Mouse (Mus musculus) neural tube, embryonic 10.5 days (tissue): ENCODE data around the gene 9030612E09Rik.

ENCODE experiments used
- DNase-seq: peaks from one replicate; pipeline ENCODE4 v3.0.0-alpha.2; 2017; ENCODE audit warnings: low spot score; ENCODE audit errors: extremely low spot score

Gene 9030612E09Rik

DNA sequence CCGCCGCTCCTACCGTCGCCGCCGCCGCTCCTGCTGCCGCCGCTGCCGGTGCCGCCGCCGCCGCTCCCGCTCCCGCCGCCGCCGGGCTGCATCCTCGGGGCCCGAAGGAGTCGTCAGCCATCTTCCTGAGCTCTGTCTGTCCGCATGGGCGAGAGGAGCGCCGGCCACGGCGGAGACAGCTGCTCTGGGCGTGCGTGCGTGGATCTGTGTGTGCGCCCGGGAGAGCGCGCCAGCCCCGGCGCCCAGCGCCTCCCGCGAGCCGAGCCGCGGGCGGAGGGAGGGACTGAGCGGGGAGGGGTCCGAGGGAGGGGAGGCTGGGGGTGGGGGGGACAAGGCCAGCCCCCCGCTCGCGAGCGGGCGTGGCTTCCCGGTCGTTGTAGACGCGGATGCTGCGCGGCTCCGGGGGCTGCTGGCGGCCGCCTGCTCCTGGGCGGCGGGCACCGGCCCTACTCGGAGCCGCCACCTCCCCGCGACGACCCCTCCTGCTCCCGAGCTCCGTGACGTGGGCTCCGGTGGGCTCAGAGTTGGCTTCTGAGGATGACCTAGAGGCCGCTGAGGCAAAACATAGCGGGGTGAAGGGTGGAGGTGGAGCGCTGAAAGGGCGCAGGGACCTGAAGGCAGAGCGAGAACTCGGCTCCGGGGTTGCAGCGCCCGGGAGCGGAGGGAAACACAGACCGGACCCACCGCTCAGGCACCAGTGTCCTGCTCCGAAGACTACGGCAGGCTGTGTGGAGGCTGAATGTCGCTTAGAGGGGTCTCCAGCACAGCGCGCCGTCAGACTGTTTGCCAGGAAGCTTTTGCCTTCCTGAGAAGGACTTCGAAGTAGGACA is at the start of gene 9030612E09Rik, which contains the start of gene Sobp:
Gene 9030612E09Rik, plus strand, starts transcription at position 379 of the 830 bp plus-strand sequence.
Gene Sobp, minus strand, starts transcription at position 205 of the 830 bp plus-strand sequence.
- peak; percentile 84 for DNase-seq

DNA sequence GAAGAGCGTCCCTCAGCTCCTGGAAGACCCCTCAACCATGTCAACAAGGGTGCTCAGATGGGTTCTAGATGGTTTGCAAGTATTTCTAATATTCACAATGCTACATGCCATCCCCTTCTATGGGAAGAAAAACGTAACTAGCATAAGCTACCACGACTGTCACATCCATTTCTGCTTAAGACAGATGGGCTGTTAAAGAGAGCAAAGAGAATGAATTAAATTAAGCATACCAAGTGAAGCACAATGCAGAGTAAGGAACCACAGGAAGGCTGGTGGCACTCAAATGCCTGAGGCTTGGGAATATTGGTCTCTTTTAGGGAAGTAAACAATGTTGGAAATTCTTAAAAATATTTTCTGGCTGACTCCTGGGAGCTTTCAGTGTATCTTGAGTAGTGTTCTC is 45.8 kb upstream of the 9030612E09Rik start:
- DNase-seq = no peak

DNA sequence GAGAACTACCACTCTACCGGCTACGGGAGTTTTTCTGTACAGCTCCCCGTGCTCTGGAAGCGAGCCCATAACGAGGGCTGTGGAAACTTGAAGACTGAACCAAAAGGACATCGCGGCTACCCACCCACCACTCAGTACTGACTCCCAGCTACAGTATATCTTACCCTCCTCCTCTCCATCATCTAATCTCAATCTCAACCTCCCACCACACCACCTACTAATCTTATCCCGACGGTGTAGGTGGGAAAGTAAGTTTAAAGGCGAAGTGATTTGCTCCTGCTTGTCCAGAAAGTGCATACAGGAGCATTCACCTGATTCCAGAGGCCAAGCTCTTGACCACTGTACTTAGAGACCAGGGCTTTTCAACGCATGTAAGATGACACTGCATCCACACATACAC is 40.5 kb upstream of the 9030612E09Rik start:
- no peak for DNase-seq

DNA sequence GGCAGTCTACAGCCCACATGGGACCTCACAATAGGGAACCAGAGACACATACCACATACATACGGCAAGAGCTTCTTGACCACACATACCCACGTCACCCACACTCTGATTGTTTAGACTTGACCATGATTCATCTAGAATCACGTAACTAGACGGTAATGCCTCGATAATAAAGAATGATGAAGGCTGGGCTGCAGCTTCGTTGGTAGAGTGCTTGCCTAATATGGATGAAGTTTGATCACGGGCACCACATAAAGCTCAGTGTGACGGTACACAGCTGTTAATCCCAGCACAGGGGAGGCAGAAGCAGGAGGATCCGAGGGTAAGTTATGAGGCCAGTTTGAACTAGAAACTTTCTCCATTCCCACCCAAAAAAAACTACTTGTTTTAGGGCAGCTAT is 31.3 kb upstream of the 9030612E09Rik start:
- no peak for DNase-seq

DNA sequence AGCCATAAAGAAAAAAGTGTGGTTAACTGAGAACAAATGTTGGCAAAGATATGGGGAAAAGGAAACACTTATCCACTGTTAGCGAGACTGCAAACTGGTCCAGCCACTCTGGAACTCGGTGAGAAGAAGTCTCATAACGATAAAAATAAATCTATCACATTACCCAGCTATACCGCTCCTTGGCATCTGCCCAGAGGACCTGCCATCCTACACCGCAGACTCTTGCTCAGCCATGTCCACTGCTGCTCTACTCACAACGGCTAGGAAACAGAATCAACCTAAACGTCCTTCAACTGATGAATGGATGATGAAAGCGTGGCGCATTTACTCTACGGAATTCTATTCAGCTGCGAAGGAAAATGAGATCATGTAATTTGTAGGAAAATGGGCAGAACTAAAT is 26.0 kb upstream of the 9030612E09Rik start:
- DNase-seq = no peak

DNA sequence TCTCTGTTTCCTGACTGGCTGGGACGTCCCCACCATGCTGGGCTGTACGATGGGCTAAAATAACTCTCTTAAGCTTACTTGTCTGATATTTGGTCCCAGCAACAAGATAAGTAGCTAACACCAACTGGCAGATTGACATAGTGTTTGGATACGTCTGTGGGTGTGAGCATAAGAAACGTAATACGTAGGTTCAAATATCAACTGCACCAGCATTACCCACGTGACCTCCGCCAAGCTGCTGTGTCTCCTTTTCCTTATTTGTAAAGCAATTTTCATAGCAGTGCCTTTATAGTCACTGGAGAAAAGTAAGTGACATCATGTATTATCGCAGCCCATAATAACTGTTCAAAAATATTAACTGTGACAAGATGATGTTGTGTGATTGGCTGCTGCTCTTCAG is 21.9 kb upstream of the 9030612E09Rik start:
- no peak for DNase-seq

DNA sequence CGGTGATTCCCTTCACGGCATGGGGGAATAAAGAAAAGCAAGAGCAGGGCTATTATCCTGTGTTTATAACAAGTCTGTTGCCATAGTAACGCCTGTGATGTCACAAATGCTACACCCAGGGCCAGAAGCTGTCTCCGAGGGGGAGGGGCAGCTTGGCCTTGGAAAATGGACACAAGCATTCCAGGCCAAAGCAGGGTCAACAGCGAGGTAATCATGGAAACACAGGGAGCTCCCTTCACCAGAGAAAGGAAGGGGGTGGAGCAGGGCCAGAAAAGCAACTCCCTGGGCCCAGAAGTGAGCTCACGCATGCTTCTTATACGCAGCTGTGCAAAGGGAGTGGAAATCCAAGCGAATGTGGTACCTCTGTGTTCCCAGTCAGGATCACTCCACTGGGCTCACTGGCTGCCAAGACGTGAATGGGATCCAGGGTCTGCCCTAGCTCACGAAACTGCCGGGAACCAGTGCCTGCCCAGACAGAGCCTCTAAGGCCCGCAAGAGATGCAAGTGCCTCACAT is 19.4 kb upstream of the 9030612E09Rik start:
- DNase-seq = peak; percentile 84

DNA sequence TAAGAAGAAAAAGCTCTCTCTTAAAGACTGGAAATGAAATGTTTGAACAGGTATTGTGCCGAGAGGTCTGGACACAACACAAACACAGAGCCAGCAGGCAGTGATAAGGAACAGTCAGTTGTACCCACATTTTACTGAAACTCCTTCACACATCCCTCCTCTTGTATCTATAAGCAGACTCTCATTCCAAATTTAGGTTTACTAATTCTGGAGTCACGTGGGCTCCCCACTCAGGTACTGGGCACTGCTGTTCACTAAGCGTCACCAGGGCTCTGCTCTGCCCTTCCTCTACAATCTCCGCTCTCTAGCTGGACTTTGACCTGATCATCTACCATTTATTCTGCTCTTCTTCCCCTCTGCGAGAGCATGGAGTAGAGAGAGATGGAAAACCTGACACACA is 15.6 kb upstream of the 9030612E09Rik start:
- DNase-seq = no peak

DNA sequence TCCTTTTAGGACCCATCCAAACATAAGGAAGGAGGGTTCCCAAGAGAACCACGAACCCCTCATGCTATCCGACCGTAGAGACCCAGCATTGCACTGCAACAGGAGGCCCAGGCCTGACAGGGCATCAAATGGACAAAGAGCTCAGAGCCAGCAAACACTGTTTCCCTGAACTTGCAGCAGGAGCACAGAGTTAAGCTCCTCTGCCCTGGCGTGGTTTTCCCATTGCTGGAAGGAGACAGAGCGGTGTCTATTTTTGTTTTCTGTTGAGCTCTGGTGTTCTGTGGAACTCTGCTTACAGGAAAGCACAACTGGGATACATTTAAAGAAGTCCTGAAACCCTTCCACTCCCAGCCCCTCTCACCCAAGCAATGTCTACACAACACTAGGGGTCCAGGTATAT is 15.2 kb upstream of the 9030612E09Rik start:
- no peak for DNase-seq

DNA sequence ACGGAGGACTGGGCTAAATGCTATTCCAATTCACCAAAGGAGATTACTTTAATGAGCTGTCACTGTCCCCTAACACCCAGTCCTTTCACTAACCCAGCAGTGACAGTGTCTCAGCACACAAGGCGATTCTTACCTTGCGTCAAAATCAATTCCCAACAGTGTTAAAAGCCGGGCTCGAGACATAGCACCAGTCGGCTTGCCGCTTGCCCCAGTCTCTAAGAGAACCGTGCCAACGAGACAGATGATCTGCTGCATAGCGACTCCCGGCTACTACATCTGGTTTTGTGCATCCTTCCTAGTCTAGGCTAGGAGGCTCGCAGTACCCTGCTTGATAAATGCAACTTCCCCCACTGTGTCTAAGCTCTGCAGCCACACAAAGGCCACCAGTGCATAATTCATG is 12.2 kb upstream of the 9030612E09Rik start:
- DNase-seq = peak; percentile 37

DNA sequence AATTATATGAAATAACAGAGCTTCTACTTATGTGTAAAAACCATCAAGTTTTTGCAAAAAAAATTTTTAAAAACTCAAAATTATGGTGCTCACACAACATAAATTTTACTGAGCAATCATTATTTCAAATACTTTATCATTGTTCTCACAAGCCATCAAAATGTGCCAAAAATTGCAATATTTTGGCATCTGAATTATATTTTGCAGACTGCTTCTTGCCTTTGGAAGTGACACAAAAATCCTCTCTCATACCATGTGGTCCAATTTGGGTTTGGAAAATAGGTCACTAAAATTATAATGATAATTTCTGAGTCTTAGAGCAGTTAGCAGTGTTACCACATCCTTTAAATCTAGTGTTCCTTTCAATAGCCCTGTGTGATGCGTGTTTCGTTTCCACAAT is 10.1 kb upstream of the 9030612E09Rik start:
- no peak for DNase-seq

DNA sequence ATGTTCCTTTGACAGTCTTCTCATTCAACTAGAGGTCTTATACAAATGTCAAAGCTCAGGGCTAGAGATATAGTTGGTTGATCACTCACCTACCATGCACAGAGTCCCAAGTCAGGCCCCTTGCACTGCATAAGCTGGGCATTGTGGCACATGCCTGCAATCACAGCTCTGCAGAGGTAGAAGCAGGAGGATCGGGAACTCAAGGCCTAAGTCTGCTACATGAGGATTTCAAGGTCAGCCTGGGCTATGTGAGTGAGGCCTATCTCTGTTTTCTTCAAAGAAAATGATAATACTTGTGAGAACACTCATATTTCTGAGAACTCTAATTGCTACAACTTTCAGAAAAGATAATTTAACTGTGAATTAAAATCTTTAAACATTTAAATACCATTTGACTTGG is 8.4 kb upstream of the 9030612E09Rik start:
- no peak for DNase-seq

DNA sequence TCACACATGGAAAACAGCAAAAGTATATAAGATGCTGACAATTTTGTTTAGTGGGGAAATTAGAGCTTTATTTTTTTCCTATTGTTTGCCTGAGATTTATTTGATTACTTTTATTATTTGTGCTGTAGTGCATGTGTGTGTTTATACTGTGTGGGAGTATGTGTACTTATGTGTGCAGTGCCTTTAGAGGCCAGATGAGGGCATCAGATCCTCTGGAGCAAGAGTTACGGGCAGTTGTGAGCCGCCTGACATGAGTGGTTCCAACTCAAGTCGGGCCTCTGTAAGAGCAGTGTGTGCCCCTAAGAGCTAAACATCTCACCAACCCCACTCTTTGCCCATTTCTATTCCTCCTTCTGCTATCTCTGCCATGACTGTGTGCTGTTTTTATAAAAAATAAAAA is 7.7 kb upstream of the 9030612E09Rik start:
- no peak for DNase-seq

DNA sequence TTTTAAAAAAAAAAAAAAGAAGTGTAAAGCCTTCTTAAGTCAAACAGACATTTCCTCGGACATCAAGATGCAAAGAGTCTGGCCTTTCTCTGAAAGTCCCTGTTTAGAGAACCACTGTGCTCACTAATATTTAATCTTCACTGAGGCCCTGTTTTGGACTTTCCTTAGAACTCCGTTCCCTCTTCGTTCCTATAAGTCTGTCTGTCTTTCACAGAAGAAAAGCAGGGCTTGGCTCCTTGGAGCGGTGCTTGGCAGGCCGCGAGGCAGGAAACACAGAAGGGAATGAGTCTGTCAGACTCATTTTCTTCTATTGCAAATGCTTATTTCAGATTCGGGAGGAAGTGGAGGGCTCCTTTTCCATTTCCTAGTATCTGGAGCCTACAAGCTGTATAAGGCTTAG is 5.7 kb upstream of the 9030612E09Rik start:
- DNase-seq = no peak

DNA sequence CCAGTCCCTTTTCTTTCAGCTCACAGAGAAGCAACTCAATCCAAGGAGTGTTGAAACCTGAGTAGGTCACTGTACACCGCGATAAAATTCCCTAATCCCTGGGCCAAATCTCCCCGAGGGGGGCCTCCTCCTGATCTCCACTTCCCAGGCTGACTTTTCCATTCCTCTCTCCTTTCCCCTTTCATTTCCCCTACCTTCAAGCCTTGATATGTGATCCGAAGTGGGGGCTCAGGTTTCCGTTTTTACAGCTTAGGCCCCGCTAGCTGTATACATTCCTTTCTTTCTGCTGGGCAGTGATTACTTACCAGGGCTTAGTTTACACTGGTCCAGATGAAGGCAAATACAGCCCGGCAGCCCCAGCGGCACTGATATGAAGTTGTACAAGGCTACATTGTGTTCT is 3.4 kb upstream of the 9030612E09Rik start:
- peak; percentile 43 for DNase-seq

DNA sequence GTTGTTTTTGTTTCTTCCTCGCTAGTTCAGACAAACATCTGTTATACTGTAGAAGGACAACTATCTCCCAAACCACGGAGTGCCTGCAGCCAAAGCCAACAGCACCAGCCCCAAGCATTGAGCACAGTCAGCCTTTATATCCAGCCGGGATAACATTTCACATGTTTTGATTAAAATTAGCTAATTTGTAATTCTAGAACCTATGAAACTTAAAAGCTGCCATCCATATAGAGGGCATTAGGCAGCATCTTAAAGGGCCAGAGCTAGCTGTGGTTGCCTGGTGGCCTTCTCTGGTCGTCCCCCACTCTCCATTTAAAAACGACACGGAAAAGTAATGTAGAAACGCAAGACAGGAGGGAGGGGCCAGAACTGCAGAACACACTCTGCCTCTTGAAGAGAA is 2.4 kb upstream of the 9030612E09Rik start:
- no peak for DNase-seq

DNA sequence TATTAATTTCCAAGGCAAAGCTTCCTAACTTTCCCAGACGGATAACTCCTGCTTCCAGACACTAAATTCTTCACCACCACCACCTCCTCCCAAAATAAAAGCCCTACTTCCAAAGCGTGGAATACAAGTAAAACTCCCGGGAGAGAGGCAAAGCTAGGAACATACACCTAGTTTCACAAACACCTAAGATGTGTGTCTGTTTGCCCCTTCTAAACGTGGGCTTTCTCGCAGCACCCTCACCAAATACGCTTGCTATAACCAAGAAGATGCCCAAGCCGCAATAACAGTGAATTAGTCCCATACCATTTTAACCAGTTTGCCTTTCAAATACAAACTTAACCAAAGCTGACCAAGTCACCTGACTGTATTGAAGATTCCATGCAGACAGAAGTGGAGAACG is 1.9 kb upstream of the 9030612E09Rik start:
- DNase-seq = peak; percentile 28

DNA sequence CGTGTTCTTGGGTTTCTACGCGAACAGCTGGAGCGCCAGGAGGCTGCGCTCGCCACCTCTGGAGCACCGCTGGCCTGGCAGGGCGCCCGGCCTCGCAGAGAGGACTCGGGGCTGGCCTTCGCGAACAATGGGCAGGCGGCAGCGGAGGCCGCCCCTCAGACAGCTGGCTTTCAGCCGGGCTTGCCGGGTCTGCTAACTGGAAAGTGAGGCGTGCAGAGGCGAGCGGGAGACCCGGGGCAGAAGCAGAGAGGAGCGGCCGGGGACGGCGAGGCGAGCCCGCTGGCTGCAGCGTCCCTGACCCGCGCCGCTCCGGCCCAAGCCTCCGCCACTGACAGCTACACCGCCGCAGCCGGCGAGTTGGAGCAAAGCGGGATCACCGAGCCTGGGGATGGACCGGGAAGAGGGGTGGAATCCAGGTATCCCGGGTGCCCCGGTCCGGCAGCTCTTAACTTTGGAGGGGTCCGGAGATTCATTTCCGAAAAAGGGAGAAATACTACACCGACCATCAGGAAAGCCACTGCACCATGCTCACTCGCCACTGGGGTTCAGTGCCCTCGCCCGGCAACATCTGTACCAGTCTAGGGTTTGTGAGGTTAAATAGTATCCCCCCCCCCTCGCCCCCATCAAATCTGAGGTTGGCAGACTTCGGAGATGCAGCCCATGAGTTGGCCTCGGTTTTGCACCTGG is 1.2 kb upstream of the 9030612E09Rik start:
- DNase-seq = peak; percentile 83

DNA sequence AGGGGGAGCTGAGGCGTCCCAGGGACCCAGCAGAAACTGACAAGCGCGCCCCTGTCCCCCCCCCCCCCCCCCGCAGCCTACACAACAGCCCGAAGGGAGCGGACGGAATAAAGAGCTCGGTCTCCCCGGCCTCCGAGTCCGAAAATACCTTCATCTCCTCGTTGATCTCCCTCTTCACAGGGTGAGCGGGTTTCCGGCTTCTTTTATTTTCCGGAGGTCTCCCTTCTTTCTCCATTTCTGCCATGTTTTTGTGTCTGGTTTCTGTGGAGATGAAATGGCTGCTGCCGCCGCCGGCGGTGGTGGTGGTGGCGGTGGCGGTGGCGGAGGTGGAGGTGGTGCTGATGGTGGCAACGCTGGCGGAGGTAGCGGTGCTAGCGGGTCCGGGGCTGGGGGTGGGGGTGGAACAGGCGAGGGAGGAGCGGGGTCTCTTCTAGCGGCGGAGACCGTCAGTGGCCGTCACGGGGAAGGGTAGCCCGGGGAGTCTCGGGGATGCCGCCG is 627 bp upstream of the 9030612E09Rik start:
- DNase-seq = peak; percentile 77

DNA sequence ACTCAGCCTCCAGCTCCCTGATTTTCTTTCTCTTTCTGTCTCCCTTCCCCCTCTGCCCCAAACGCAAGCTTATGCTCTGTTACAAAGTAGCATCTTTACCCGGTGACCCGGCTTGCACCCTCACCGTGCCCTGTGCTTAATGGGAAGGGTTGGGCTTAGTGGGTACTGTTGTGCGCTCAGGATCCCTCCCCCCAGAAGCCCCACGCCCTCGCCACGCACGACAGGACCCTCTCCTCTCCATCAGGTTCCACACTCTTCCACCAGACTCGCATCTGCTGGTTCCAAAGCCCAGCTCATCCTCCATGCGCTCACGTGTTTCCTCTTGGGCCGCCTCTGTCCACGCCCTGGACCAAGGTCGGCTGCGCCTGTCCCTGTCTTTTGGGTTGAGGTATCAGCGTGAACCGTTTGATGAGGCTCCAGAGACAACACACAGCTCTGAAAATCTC is 675 bp downstream of the 9030612E09Rik start:
- no peak for DNase-seq

DNA sequence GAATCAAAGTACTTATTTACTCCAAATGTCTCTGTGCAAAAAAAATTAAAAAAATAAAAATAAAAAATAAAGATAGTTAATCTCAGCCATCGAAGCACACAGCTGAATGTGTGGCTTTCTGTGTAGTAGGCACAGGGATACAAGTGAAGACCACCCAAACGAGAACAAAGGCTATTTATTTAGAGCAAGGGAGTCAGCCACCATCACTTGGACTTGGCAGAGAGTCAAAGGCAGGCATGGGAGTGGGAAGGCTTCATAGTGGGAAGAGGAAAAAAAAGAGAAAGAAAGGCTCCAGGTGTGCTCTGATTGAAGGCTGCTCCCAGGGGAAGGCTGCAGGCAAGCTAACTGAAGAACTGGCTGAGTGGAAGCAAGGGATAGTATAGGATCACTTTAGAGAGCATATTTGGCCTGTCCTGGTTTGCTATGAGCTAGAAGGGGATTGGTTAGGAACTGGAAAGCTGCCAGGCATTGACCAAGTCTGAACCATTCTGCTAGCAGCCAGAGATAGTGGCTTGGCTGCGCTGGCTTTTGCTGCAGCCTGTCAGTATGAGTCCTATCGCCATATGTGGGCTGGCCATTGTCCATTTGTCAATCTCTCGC is 5.9 kb downstream of the 9030612E09Rik start:
- no peak for DNase-seq

DNA sequence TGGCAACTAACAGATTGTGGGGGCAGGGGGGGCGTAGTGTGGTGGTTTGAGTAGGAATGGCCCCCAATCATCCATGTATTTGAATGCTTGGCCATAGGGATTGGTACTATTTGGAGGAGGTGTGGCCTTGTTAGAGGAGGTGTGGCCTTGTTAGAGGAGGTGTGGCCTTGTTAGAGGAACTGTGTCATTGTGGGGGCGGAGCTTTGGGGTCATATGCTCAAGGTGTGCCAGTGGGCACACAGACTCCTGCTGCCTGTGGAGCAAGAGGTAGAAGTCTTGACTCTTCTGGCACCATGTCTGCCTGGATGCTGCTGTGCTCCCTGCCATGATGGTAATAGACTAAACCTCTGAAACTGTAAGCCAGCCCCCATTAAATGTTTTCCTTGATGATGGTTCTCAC is 25.7 kb downstream of the 9030612E09Rik start:
- no peak for DNase-seq
